Mouse (Mus musculus) ES-Bruce4 (cell line): ENCODE results near the gene Spred3. TPM values are rescaled to one million over a fixed set of nuclear protein-coding genes. Genes with fewer than 3 reads are reported as not detected.

Source experiments
- H3K27ac ChIP-seq: 2 replicates; pipeline ENCODE4 v1.5.1; 2012; ENCODE audit warnings: low read length, inconsistent platforms; ENCODE audit not compliant: insufficient read depth
- H3K27me3 ChIP-seq: 2 replicates; pipeline ENCODE4 v1.6.1; 2012; ENCODE audit warnings: mild to moderate bottlenecking, low read length, inconsistent platforms; ENCODE audit not compliant: control insufficient read depth, poor library complexity, insufficient read depth, severe bottlenecking
- H3K36me3 ChIP-seq: 2 replicates; pipeline ENCODE4 v1.6.1; 2012; ENCODE audit warnings: inconsistent platforms, mild to moderate bottlenecking, low read length, moderate library complexity; ENCODE audit not compliant: control insufficient read depth, poor library complexity, insufficient read depth, severe bottlenecking
- H3K4me1 ChIP-seq: one replicate; pipeline ENCODE4 v1.8.1; 2011; ENCODE audit warnings: low read length; ENCODE audit not compliant: control insufficient read depth, insufficient read depth
- H3K4me3 ChIP-seq: 2 replicates; pipeline ENCODE4 v1.5.1; 2011; ENCODE audit warnings: low read depth, mild to moderate bottlenecking, low read length
- H3K9ac ChIP-seq: 2 replicates; pipeline ENCODE4 v1.6.1; 2012; ENCODE audit warnings: low read depth, mild to moderate bottlenecking, inconsistent platforms; ENCODE audit not compliant: poor library complexity, severe bottlenecking
- H3K9me3 ChIP-seq: replicated peaks from 2 replicates; pipeline ENCODE4 v1.6.1; 2012; ENCODE audit warnings: mild to moderate bottlenecking, low read length, inconsistent platforms; ENCODE audit not compliant: control insufficient read depth, poor library complexity, insufficient read depth, severe bottlenecking
- CTCF ChIP-seq: IDR thresholded peaks from one replicate; pipeline ENCODE4 v1.8.1; 2011; ENCODE audit warnings: low read depth, low read length
- EP300 ChIP-seq: IDR thresholded peaks from 2 replicates; pipeline ENCODE4 v1.6.1; 2011; ENCODE audit warnings: low read depth, low read length; ENCODE audit not compliant: insufficient read depth
- POLR2A ChIP-seq: IDR thresholded peaks from one replicate; pipeline ENCODE4 v1.8.1; 2011; ENCODE audit warnings: low read length; ENCODE audit not compliant: insufficient read depth
- polyA plus RNA-seq: library from polyadenylated mRNA; stranded (reverse); fragments of >200 nt; gene quantifications from 2 replicates; pipeline ENCODE4 v1.2.4, GENCODE M21; 2011; ENCODE audit warnings: low read depth; ENCODE audit not compliant: missing spikeins, insufficient read depth, insufficient read length

Gene Spred3
- polyA plus RNA-seq, 1 experiment, result 12.1 TPM

DNA sequence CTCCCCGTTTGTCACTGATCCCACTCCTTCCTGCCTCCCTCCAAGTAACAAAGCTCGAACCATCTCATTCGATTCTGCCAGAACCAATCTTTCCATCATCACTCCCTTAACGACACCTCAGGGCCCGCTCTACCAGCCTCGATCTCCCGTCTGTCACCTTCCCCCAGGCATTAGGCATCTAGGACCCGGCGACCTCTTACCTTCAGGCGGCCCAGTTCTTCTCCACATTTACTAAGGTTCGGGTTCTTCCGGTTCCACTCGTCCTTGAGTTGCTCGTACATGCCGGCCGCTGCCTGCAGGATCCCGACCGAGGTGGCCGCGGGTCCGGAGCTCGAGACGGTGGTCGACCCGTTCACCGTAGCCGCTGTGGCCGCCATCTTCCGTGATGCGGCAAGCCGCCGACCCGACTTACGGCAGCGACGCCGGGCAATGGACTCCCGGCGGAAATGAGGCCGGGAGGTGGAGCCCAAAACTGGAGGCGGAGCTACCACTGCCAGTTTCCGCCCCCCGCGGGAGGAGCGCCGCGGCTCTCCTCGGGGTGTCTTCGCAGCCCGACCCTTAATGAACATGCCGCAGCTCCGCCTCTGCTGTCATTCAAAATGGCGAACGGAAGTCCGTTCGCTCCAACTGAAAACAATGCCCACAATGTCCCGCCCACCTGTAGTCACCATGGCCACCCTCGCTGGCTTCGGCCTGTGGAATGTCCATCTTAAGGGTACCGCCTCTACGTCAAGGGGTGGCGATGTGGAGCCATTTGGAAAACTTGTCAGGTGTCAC lies 10.1 kb upstream of the Spred3 start, which contains the start of gene Psmd8:
Gene Psmd8, minus strand, starts transcription at position 625 of the 777 bp plus-strand sequence.
- TF ChIP-seq POLR2A (peak; percentile 89), CTCF (peak; percentile 53), EP300 (0 out of 2 replicates have a peak, but pooled peaks have one; percentile 21)
- no peaks in the 10 kb centered on the region for H3K4me1 ChIP-seq
- H3K9me3 ChIP-seq, result no peaks in the 10 kb centered on the region
- H3K36me3 ChIP-seq, result peaks cover 11% of the 10 kb centered on the region
- peak within 1 kb of the TSS; percentile 82 for H3K9ac ChIP-seq
- H3K4me3 ChIP-seq, result peak within 1 kb of the TSS; percentile 90
- no peaks in the 10 kb centered on the region for H3K27me3 ChIP-seq
- H3K27ac ChIP-seq, result no peak within 1 kb of the TSS

GRCm38 (mm10) chr7:29179323-29179722 lies 9.1 kb upstream of the Spred3 start:
- H3K27me3 ChIP-seq, result no peaks in the 10 kb centered on the region

GRCm38 (mm10) chr7:29178106-29178505 lies 7.9 kb upstream of the Spred3 start:
- Histone ChIP-seq H3K9me3 (no peaks in the 10 kb centered on the region), H3K27me3 (no peaks in the 10 kb centered on the region), H3K27ac (no peak overlapping the region), H3K9ac (no peak overlapping the region), H3K4me3 (no peak overlapping the region), H3K36me3 (peaks cover 13% of the 10 kb centered on the region), H3K4me1 (no peaks in the 10 kb centered on the region)
- no peak for TF ChIP-seq CTCF
- no peak for TF ChIP-seq POLR2A
- TF ChIP-seq EP300, result no peak

More at GRCm38 (mm10) chr7:29179323-29179722, 9.1 kb upstream of the Spred3 start:
- H3K4me1 ChIP-seq, result no peaks in the 10 kb centered on the region
- peak overlapping the region; percentile 90 for H3K4me3 ChIP-seq
- H3K27ac ChIP-seq, result no peak overlapping the region
- H3K36me3 ChIP-seq, result peaks cover 13% of the 10 kb centered on the region
- H3K9ac ChIP-seq, result peak overlapping the region; percentile 82
- TF ChIP-seq POLR2A (no peak), EP300 (no peak), CTCF (no peak)
- H3K9me3 ChIP-seq, result no peaks in the 10 kb centered on the region

GRCm38 (mm10) chr7:29172390-29173016 lies 2.3 kb upstream of the Spred3 start:
- H3K9me3 ChIP-seq, result no peaks in the 10 kb centered on the region
- H3K36me3 ChIP-seq, result peaks cover 13% of the 10 kb centered on the region
- TF ChIP-seq EP300 (no peak), POLR2A (no peak), CTCF (no peak)
- H3K4me1 ChIP-seq, result no peaks in the 10 kb centered on the region
- H3K27me3 ChIP-seq, result no peaks in the 10 kb centered on the region
- no peak overlapping the region for H3K27ac ChIP-seq
- H3K4me3 ChIP-seq, result no peak overlapping the region
- H3K9ac ChIP-seq, result no peak overlapping the region

GRCm38 (mm10) chr7:29171562-29172097 lies 1.4 kb upstream of the Spred3 start:
- Histone ChIP-seq H3K4me3 (peak overlapping the region; percentile 6; the same call in 1 of the 2 replicates), H3K36me3 (peaks cover 13% of the 10 kb centered on the region), H3K4me1 (peaks cover 2% of the 10 kb centered on the region), H3K27ac (no peak overlapping the region), H3K9ac (peak overlapping the region; percentile 6; the same call in 1 of the 2 replicates), H3K27me3 (no peaks in the 10 kb centered on the region), H3K9me3 (no peaks in the 10 kb centered on the region)
- TF ChIP-seq EP300 (no peak), POLR2A (no peak)
